Mouse (Mus musculus): ENCODE results near the gene Inppl1. TPM values are rescaled to one million over a fixed set of nuclear protein-coding genes. Genes with fewer than 3 reads are reported as not detected.

Inppl1 gene
- polyA plus RNA-seq (2012), result 11.8 and 13.7 TPM in 2 replicates

GRCm38 (mm10) chr7:101837606-101838471 lies at the start of gene Inppl1:
Gene Inppl1 (minus strand): TSS chr7:101838229.

GRCm38 (mm10) chr7:101870629-101871028 lies 32.6 kb upstream of the Inppl1 start, which contains the start of gene Folr1:
Gene Folr1 (minus strand): TSS chr7:101870788.

GRCm38 (mm10) chr7:101863415-101863814 lies 25.4 kb upstream of the Inppl1 start, which contains the start of gene Anapc15:
Gene Anapc15 (plus strand): TSS chr7:101863715.

GRCm38 (mm10) chr7:101857094-101857493 lies 19.1 kb upstream of the Inppl1 start, which contains the start of gene Folr2:
Gene Folr2 (minus strand): TSS chr7:101857194.

GRCm38 (mm10) chr7:101817861-101818401 lies 20.1 kb downstream of the Inppl1 start, which contains the start of gene Phox2a:
Gene Phox2a (plus strand): TSS chr7:101818313.

Other genes with a start within 250 kb of the Inppl1 start
- gene Clpb, start 174.6 kb downstream of the Inppl1 start, polyA plus RNA-seq (2012), result 22.5 and 25.8 TPM in 2 replicates
- gene Phox2a, start 19.9 kb downstream of the Inppl1 start, polyA plus RNA-seq (2012), result 0.07 and 0.09 TPM in 2 replicates
- gene Folr2, start 19.0 kb upstream of the Inppl1 start, polyA plus RNA-seq (2012), result not detected in 2 replicates
- 18.9 and 25.1 TPM in 2 replicates for gene Anapc15, start 25.5 kb upstream of the Inppl1 start, polyA plus RNA-seq (2012)
- gene Folr1, start 32.6 kb upstream of the Inppl1 start, polyA plus RNA-seq (2012), result 0.10 and 0.11 TPM in 2 replicates
- 98.1 and 126 TPM in 2 replicates for gene Lamtor1, start 67.7 kb upstream of the Inppl1 start, polyA plus RNA-seq (2012)
- gene Tomt, start 68.1 kb upstream of the Inppl1 start, polyA plus RNA-seq (2012), result 0.03 and 0.08 TPM in 2 replicates
- gene Lrrc51, start 95.7 kb upstream of the Inppl1 start, polyA plus RNA-seq (2012), result 0.22 TPM in 1 of 2 replicates, not detected in the other
- gene Numa1, start 95.9 kb upstream of the Inppl1 start, polyA plus RNA-seq (2012), result 131 and 170 TPM in 2 replicates
- gene Il18bp, start 180.5 kb upstream of the Inppl1 start, polyA plus RNA-seq (2012), result 7.0 and 11.9 TPM in 2 replicates
- 3.2 and 3.7 TPM in 2 replicates for gene Rnf121, start 227.2 kb upstream of the Inppl1 start, polyA plus RNA-seq (2012)
- 18.2 and 25.0 TPM in 2 replicates for gene Xndc1, start 227.3 kb upstream of the Inppl1 start, polyA plus RNA-seq (2012)
- 0.90 and 1.6 TPM in 2 replicates for gene Xntrpc, start 227.5 kb upstream of the Inppl1 start, polyA plus RNA-seq (2012)
- 1.0 and 1.4 TPM in 2 replicates for gene Trpc2, start 244.9 kb upstream of the Inppl1 start, polyA plus RNA-seq (2012)